In the genomic region with DNA sequence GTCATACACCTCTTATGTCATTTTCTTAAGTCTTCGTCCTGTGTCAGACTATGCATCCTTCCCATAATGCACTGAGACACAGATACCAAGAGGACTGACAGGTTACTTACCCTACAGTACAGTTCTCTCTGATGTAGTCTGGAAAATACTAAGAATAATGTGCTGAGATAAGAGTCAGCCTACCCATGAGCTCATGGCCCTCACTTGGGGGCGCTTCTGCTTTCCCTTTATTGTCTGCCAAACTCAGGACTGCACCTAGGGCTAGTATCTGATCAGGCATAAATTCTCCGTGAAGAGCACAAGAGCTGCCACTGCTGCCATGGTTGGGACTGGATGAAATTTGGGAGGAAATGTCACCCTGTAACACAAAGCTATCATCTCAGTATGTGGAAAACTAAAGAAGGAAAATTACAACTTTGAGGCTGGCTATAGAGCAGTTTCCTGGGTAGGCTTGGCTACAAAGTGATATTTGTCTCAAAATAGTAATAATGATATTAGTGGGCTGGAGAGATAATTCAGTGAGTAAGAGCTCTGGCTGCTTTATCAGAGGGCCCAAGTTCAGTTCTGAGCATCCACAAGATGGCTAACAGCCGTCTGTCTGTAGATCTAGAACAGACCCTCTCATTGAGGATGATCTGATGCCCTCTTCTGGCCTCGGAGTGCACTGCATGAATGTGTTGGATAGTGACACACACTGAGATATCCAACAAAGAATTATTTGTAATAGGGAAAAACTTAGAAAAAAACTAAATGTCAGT, we compare ENCODE assay signal across 9 mouse cellular contexts. TPM values are rescaled to one million over a fixed set of nuclear protein-coding genes. Genes with fewer than 3 reads are reported as not detected.
A peak's percentile ranks its signal among the peaks of the same experiment; 100 is the strongest.
DNase-seq lines count a peak whose midpoint lies in the region; ATAC-seq and TF ChIP-seq lines count a peak whose summit lies in the region.
"Had no signal": no experiment of that assay in that cellular context is flagged by ENCODE, and none has a peak within 500 bp of the region (broad histone marks: within the 10 kb centered on the region; RNA-seq: fewer than 3 reads in every experiment).

No protein-coding gene starts in this region.

- 55% methylated on average over 5 of the region's 5 CpGs for WGBS in intestine, postnatal 0 days
- 60% methylated on average over 5 of the region's 5 CpGs for WGBS in intestine, embryonic 16.5 days

- peak; percentile 35 for DNase-seq in MN1 (ENCODE audit: low spot score)
- peak; percentile 72 for DNase-seq in cerebellum, adult 9-10 months
- DNase-seq in left cerebral cortex, postnatal 10 days (ENCODE audit: extremely low spot score in 1 of 2, low spot score in 2 of 2): peak; percentile 36 to 65
- peak; percentile 59 for DNase-seq in mesoderm, embryonic 11.5 days (ENCODE audit: low read depth, low spot score)
- DNase-seq in thymus, adult 18-20 months: peak; percentile 27 to 44

- peak; percentile 84 for TF ChIP-seq CTCF in intestine, postnatal 0 days (IDR thresholded peaks at IDR 0.05; ENCODE audit: low read depth)

- ATAC-seq in intestine, postnatal 0 days: no peak
- ATAC-seq in intestine, embryonic 16.5 days: no peak
- ATAC-seq in granulocyte monocyte progenitor cell, adult 5-6 weeks (replicated peaks; ENCODE audit: poor library complexity, severe bottlenecking): peak; percentile 62

- H3K4me2 ChIP-seq in intestine, postnatal 0 days (replicated peaks; ENCODE audit: low read depth): no peak overlapping the region
- no peak overlapping the region for H3K4me2 ChIP-seq in intestine, embryonic 16.5 days (ENCODE audit: low read depth, low read length)
- H3K4me2 ChIP-seq: neural tube, embryonic 13.5 days had no signal

- no peak overlapping the region for H3K27ac ChIP-seq in intestine, postnatal 0 days (ENCODE audit: low read depth, low read length)
- no peak overlapping the region for H3K27ac ChIP-seq in intestine, embryonic 16.5 days (ENCODE audit: low read length)
- H3K27ac ChIP-seq: neural tube, embryonic 13.5 days had no signal

- H3K36me3 ChIP-seq in intestine, postnatal 0 days (ENCODE audit: control insufficient read depth, insufficient read depth): peaks cover 14% of the 10 kb centered on the region; the same call in 1 of the 2 replicates
- 0 out of 2 replicates have a peak, but pooled peaks cover 6% of the 10 kb centered on the region for H3K36me3 ChIP-seq in intestine, embryonic 16.5 days (ENCODE audit: control insufficient read depth, insufficient read depth, low read length)

- H3K9me3 ChIP-seq in intestine, postnatal 0 days (ENCODE audit: control insufficient read depth): no peaks in the 10 kb centered on the region
- H3K9me3 ChIP-seq in intestine, embryonic 16.5 days (ENCODE audit: control insufficient read depth, low read length): no peaks in the 10 kb centered on the region
- H3K9me3 ChIP-seq: neural tube, embryonic 13.5 days had no signal

- H3K9ac ChIP-seq in intestine, postnatal 0 days (ENCODE audit: low read depth, low read length): no peak overlapping the region
- H3K9ac ChIP-seq in intestine, embryonic 16.5 days (ENCODE audit: low read depth, low read length): no peak overlapping the region
- H3K9ac ChIP-seq: neural tube, embryonic 13.5 days had no signal

- H3K4me1 ChIP-seq in intestine, postnatal 0 days (replicated peaks; ENCODE audit: control insufficient read depth, insufficient read depth, low read length): peaks cover under 1% of the 10 kb centered on the region
- peaks cover 19% of the 10 kb centered on the region for H3K4me1 ChIP-seq in intestine, embryonic 16.5 days (ENCODE audit: control insufficient read depth, insufficient read depth, low read length)

- intact Hi-C loops in left cerebral cortex, postnatal 10 days (cut with DNase I): loop anchor here (1.0 kb wide), 1 partner anchor 97 kb away; no protein-coding TSS in a partner anchor

- no peak overlapping the region for H3K4me3 ChIP-seq in intestine, postnatal 0 days (ENCODE audit: low read depth, low read length)
- no peak overlapping the region for H3K4me3 ChIP-seq in intestine, embryonic 16.5 days (ENCODE audit: low read length)
- H3K4me3 ChIP-seq: neural tube, embryonic 13.5 days had no signal

- H3K27me3 ChIP-seq in intestine, postnatal 0 days (replicated peaks; ENCODE audit: control insufficient read depth, insufficient read depth, low read length): no peaks in the 10 kb centered on the region
- H3K27me3 ChIP-seq in intestine, embryonic 16.5 days (replicated peaks; ENCODE audit: control insufficient read depth, insufficient read depth, low read length): no peaks in the 10 kb centered on the region
- H3K27me3 ChIP-seq: neural tube, embryonic 13.5 days had no signal

RNA-seq across cellular contexts. Expression of gene Gm10401, which starts 21.8 kb away (rescaled TPM):
- 13.8 and 17.0 TPM in 2 replicates for polyA plus RNA-seq in intestine, postnatal 0 days (2015; fragmentation: Nextera tagmentation; extraction: Ambion mirVana)
- 17.6 and 22.0 TPM in 2 replicates for polyA plus RNA-seq in intestine, embryonic 16.5 days (2015; fragmentation: Nextera tagmentation; extraction: Ambion mirVana)
- not detected in 2 replicates for total RNA-seq in granulocyte monocyte progenitor cell, adult 5-6 weeks (2014; fragmentation: Nextera tagmentation)
- total RNA-seq in granulocyte monocyte progenitor cell, adult 5-6 weeks (2017): 0.26 TPM in 1 of 2 replicates, not detected in the other
- not detected for total RNA-seq in left cerebral cortex, postnatal 10 days (2021)

RNA-seq across cellular contexts. Expression of gene Acads, which starts 42.8 kb away (rescaled TPM):
- polyA plus RNA-seq in intestine, postnatal 0 days (2015; fragmentation: Nextera tagmentation; extraction: Ambion mirVana): 100 and 113 TPM in 2 replicates
- 150 and 162 TPM in 2 replicates for polyA plus RNA-seq in intestine, embryonic 16.5 days (2015; fragmentation: Nextera tagmentation; extraction: Ambion mirVana)
- 32.0 and 59.2 TPM in 2 replicates for total RNA-seq in granulocyte monocyte progenitor cell, adult 5-6 weeks (2014; fragmentation: Nextera tagmentation)
- total RNA-seq in granulocyte monocyte progenitor cell, adult 5-6 weeks (2017): 24.3 and 27.6 TPM in 2 replicates
- total RNA-seq in left cerebral cortex, postnatal 10 days (2021): 1 to 10 TPM; 4.9 to 5.8 TPM

RNA-seq across cellular contexts. Expression of gene Unc119b, which starts 58.5 kb away (rescaled TPM):
- polyA plus RNA-seq in intestine, postnatal 0 days (2015; fragmentation: Nextera tagmentation; extraction: Ambion mirVana): 10.1 and 12.2 TPM in 2 replicates
- 22.1 and 23.2 TPM in 2 replicates for polyA plus RNA-seq in intestine, embryonic 16.5 days (2015; fragmentation: Nextera tagmentation; extraction: Ambion mirVana)
- total RNA-seq in granulocyte monocyte progenitor cell, adult 5-6 weeks (2014; fragmentation: Nextera tagmentation): 12.5 and 16.4 TPM in 2 replicates
- total RNA-seq in granulocyte monocyte progenitor cell, adult 5-6 weeks (2017): 8.1 and 10.3 TPM in 2 replicates
- total RNA-seq in left cerebral cortex, postnatal 10 days (2021): 10 to 100 TPM; 22.5 to 27.2 TPM
